Mouse (Mus musculus) neural tube, embryonic 15.5 days (tissue): ENCODE data around the gene Nlrp6. TPM values are rescaled to one million over a fixed set of nuclear protein-coding genes. Genes with fewer than 3 reads are reported as not detected.

Experiments used
- ATAC-seq: fragments of 200-750 bp; cut with Nextera tagmentation; 2 replicates; pipeline ENCODE4 v1.8.0; 2017; ENCODE audit warnings: mild to moderate bottlenecking, moderate TSS enrichment, moderate library complexity; ENCODE audit not compliant: low FRiP score
- H3K27ac ChIP-seq: fragments of 300-500 bp; sonication (generic); replicated peaks from 2 replicates; pipeline ENCODE4 v1.5.1; 2015; ENCODE audit warnings: mild to moderate bottlenecking, inconsistent platforms
- H3K27me3 ChIP-seq: fragments of 300-500 bp; sonication (generic); replicated peaks from 2 replicates; pipeline ENCODE4 v1.6.1; 2015; ENCODE audit warnings: inconsistent platforms
- H3K36me3 ChIP-seq: fragments of 300-500 bp; sonication (generic); 2 replicates; pipeline ENCODE4 v1.6.1; 2015; ENCODE audit warnings: inconsistent platforms
- H3K4me1 ChIP-seq: fragments of 300-500 bp; sonication (generic); 2 replicates; pipeline ENCODE4 v1.6.1; 2015; ENCODE audit warnings: inconsistent platforms
- H3K4me2 ChIP-seq: fragments of 300-500 bp; sonication (generic); 2 replicates; pipeline ENCODE4 v1.6.1; 2015; ENCODE audit warnings: inconsistent platforms, mild to moderate bottlenecking, moderate library complexity
- H3K4me3 ChIP-seq: fragments of 300-500 bp; sonication (generic); replicated peaks from 2 replicates; pipeline ENCODE4 v1.5.1; 2015; ENCODE audit warnings: mild to moderate bottlenecking, inconsistent platforms
- H3K9ac ChIP-seq: fragments of 300-500 bp; sonication (generic); replicated peaks from 2 replicates; pipeline ENCODE4 v1.6.1; 2015; ENCODE audit warnings: mild to moderate bottlenecking, inconsistent platforms
- H3K9me3 ChIP-seq: fragments of 300-500 bp; sonication (generic); replicated peaks from 2 replicates; pipeline ENCODE4 v1.6.1; 2016; ENCODE audit warnings: inconsistent platforms
- WGBS: fragments of 180-500 bp; shearing (Covaris S2); methylation state at CpG from one replicate; pipeline ENCODE4 v1.1.7; 2015; ENCODE audit warnings: mixed read lengths; 5-methylcytosine and 5-hydroxymethylcytosine counted together
- polyA plus RNA-seq: library from polyadenylated mRNA; unstranded; fragments of >200 nt; fragmentation: Nextera tagmentation; extraction: Ambion mirVana; gene quantifications from 2 replicates; pipeline ENCODE4 v1.2.1, GENCODE M21; 2015

Nlrp6 gene
- polyA plus RNA-seq, 1 experiment from 2014 or later: 0.67 TPM

GRCm38 (mm10) chr7:140941222-140942051 lies 20.7 kb downstream of the Nlrp6 start, which contains the start of gene Pgghg:
Pgghg (plus strand) TSS chr7:140941391.
- H3K9ac ChIP-seq: peak within 1 kb of the TSS; percentile 40
- no peaks in the 10 kb centered on the region for H3K36me3 ChIP-seq
- peak within 1 kb of the TSS; percentile 42 for H3K4me3 ChIP-seq
- ATAC-seq: peak; percentile 70
- no peaks in the 10 kb centered on the region for H3K9me3 ChIP-seq
- H3K4me1 ChIP-seq: peaks cover 27% of the 10 kb centered on the region
- peak within 1 kb of the TSS; percentile 58 for H3K4me2 ChIP-seq
- WGBS: 3% methylated on average over 33 of the region's 33 CpGs
- no peaks in the 10 kb centered on the region for H3K27me3 ChIP-seq
- peak within 1 kb of the TSS; percentile 77 for H3K27ac ChIP-seq

DNA sequence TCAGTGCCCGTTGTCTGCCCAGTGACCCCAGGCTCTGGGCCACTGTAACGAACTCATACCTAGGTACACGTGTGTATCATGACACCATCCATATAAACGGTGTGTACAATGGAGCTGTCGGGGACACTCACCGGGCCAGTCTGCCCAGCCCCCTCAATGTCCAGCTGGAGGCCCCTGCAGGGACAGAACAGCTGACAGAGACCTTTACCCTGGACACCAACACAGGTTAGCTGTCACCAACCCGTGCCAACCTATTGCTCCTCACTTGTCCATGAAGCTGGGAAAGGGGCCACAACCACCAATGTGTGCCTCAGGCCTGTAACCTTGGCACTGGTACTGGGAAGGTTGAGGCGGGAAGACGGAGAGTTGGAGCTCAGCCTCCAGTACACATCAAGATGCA lies 21.6 kb downstream of the Nlrp6 start:
- peak overlapping the region; percentile 42 for H3K4me3 ChIP-seq
- 0 out of 2 replicates have a peak overlapping the region, but pooled peaks have one; percentile 40 for H3K9ac ChIP-seq
- peak overlapping the region; percentile 77 for H3K27ac ChIP-seq
- no peaks in the 10 kb centered on the region for H3K36me3 ChIP-seq
- H3K27me3 ChIP-seq: no peaks in the 10 kb centered on the region
- H3K4me1 ChIP-seq: peaks cover 27% of the 10 kb centered on the region
- WGBS: 67% methylated on average over 9 of the region's 9 CpGs
- ATAC-seq: no peak
- no peaks in the 10 kb centered on the region for H3K9me3 ChIP-seq
- peak overlapping the region; percentile 58 for H3K4me2 ChIP-seq

DNA sequence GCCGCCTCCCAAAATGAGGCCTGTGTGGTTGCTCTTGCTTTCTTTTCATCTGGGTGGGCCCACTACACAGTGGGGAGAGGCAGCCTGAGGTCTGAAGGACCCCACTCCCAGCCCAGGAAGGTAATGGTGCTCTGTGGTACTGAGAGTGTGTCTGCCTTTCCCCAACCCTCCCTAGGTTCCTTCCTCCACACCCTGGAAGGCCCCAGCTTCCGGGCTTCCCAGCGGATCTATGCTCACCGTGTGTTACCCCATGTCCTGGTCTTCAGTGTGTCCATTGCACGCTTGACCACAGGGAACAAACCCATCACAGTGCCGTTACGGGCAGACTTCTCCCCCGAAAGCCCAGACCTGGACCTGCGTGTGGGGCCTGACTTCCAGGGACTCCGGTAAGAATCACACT lies 22.1 kb downstream of the Nlrp6 start:
- Histone ChIP-seq H3K4me1 (peaks cover 27% of the 10 kb centered on the region), H3K4me3 (no peak overlapping the region), H3K27me3 (no peaks in the 10 kb centered on the region), H3K36me3 (no peaks in the 10 kb centered on the region), H3K9ac (no peak overlapping the region), H3K4me2 (no peak overlapping the region), H3K9me3 (no peaks in the 10 kb centered on the region), H3K27ac (no peak overlapping the region)
- no peak for ATAC-seq
- WGBS: 92% methylated on average over 10 of the region's 10 CpGs

DNA sequence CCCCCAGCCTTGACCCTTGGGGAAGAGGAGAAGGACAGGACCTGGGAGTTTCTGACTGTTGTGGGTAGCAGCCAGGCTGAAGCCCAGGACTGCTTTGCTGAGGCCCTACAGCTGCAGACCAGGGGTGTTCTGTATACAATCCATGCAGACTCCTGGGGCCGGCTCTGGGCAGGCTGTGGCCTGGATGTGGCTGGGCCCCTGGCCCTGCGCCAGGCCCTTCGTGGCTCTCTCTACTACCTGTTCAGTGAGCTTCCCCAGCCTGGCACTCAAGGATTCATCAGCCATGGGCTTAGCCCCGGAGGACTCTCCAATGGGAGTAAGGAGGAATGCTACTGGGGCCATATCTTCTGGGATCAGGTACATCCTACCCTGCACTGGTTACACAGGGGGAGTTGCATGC lies 22.7 kb downstream of the Nlrp6 start:
- WGBS: 83% methylated on average over 4 of the region's 4 CpGs
- no peaks in the 10 kb centered on the region for H3K36me3 ChIP-seq
- ATAC-seq: no peak

DNA sequence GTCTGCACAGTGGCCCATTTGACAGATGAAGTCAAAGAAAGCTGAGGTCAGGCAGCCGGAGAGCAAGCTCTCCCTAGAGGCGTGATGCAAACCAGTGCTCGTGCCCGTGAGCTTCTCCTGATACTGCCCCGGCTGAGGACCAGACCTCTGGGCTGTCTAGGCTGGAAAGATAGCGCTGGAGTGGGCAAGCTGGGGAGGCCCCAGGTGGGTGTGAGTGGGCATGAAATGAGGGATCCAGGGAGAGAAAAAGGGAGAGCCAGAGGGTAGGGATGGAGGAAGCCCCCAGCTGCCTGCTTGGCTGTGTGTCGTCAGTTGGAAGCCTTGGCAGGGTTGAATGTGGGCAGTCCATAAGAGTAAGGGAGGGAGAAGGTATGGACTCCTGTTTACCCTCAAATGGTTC lies 23.5 kb downstream of the Nlrp6 start:
- no peaks in the 10 kb centered on the region for H3K9me3 ChIP-seq
- no peak overlapping the region for H3K4me2 ChIP-seq
- no peak overlapping the region for H3K27ac ChIP-seq
- no peaks in the 10 kb centered on the region for H3K36me3 ChIP-seq
- no peak overlapping the region for H3K4me3 ChIP-seq
- ATAC-seq: no peak
- H3K4me1 ChIP-seq: peaks cover 25% of the 10 kb centered on the region
- no peak overlapping the region for H3K9ac ChIP-seq
- no peaks in the 10 kb centered on the region for H3K27me3 ChIP-seq
- WGBS: 92% methylated on average over 7 of the region's 7 CpGs

More for the DNA sequence above, 22.7 kb downstream of the Nlrp6 start:
- Histone ChIP-seq H3K27ac (no peak overlapping the region), H3K27me3 (no peaks in the 10 kb centered on the region), H3K4me2 (no peak overlapping the region), H3K9ac (no peak overlapping the region), H3K9me3 (no peaks in the 10 kb centered on the region), H3K4me1 (peaks cover 27% of the 10 kb centered on the region), H3K4me3 (no peak overlapping the region)

- Histone ChIP-seq H3K9me3 (no peaks in the 10 kb centered on the region), H3K4me2 (no peak overlapping the region), H3K4me3 (no peak overlapping the region), H3K36me3 (no peaks in the 10 kb centered on the region), H3K27ac (no peak overlapping the region), H3K27me3 (no peaks in the 10 kb centered on the region), H3K4me1 (peaks cover 15% of the 10 kb centered on the region), H3K9ac (no peak overlapping the region)
- WGBS: 93% methylated on average over 5 of the region's 5 CpGs
- ATAC-seq: no peak
These were observed 24.5 kb downstream of the Nlrp6 start for GRCm38 (mm10) chr7:140945247-140945646.

- H3K4me3 ChIP-seq: no peak overlapping the region
- H3K27me3 ChIP-seq: no peaks in the 10 kb centered on the region
- WGBS: 90% methylated on average over 10 of the region's 10 CpGs
These were observed 25.6 kb downstream of the Nlrp6 start for GRCm38 (mm10) chr7:140946311-140946710.

DNA sequence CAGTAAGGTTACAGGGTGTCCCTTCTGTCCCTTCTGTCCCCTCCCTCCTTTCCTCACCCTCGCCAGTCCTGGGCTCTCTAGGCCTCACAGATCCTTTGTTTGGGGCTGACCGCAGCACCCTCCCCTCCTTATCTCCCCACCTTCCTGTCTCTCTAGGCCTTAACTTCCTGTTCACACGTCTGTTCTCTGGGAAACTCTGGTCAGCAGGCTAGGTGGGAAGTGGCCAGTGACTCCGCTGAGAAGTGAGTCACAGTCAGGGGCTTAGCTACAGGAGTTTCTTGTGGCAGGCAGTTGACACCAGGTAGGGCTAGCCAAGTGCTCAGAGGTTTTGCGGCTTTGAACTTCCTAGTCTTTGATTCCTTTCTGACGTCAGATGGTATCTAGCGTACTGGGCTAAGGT lies 26.3 kb downstream of the Nlrp6 start:
- H3K27me3 ChIP-seq: no peaks in the 10 kb centered on the region
- 76% methylated on average over 7 of the region's 7 CpGs for WGBS
- no peak overlapping the region for H3K27ac ChIP-seq
- peaks cover 13% of the 10 kb centered on the region; the same call in 1 of the 2 replicates for H3K4me1 ChIP-seq
- no peaks in the 10 kb centered on the region for H3K9me3 ChIP-seq
- no peak overlapping the region for H3K4me3 ChIP-seq
- no peak for ATAC-seq
- no peaks in the 10 kb centered on the region for H3K36me3 ChIP-seq
- H3K9ac ChIP-seq: no peak overlapping the region
- no peak overlapping the region for H3K4me2 ChIP-seq

More at GRCm38 (mm10) chr7:140946311-140946710, 25.6 kb downstream of the Nlrp6 start:
- peaks cover 17% of the 10 kb centered on the region for H3K4me1 ChIP-seq
- no peak overlapping the region for H3K4me2 ChIP-seq
- no peaks in the 10 kb centered on the region for H3K9me3 ChIP-seq
- ATAC-seq: no peak
- no peak overlapping the region for H3K27ac ChIP-seq
- H3K36me3 ChIP-seq: no peaks in the 10 kb centered on the region
- H3K9ac ChIP-seq: no peak overlapping the region

- 88% methylated on average over 8 of the region's 8 CpGs for WGBS
- ATAC-seq: no peak
These were observed 27.5 kb downstream of the Nlrp6 start for GRCm38 (mm10) chr7:140948161-140948560.

GRCm38 (mm10) chr7:140949255-140949654 lies 28.6 kb downstream of the Nlrp6 start:
- peaks cover 14% of the 10 kb centered on the region; the same call in 1 of the 2 replicates for H3K4me1 ChIP-seq
- no peak overlapping the region for H3K9ac ChIP-seq
- WGBS: 92% methylated on average over 6 of the region's 6 CpGs
- no peak overlapping the region for H3K4me3 ChIP-seq
- ATAC-seq: no peak
- no peak overlapping the region for H3K27ac ChIP-seq
- no peaks in the 10 kb centered on the region for H3K36me3 ChIP-seq
- no peak overlapping the region for H3K4me2 ChIP-seq
- no peaks in the 10 kb centered on the region for H3K27me3 ChIP-seq
- no peaks in the 10 kb centered on the region for H3K9me3 ChIP-seq

More at GRCm38 (mm10) chr7:140948161-140948560, 27.5 kb downstream of the Nlrp6 start:
- Histone ChIP-seq H3K4me1 (peaks cover 10% of the 10 kb centered on the region; the same call in 1 of the 2 replicates), H3K36me3 (no peaks in the 10 kb centered on the region), H3K27ac (no peak overlapping the region), H3K4me3 (no peak overlapping the region), H3K9me3 (no peaks in the 10 kb centered on the region), H3K9ac (no peak overlapping the region), H3K4me2 (no peak overlapping the region), H3K27me3 (no peaks in the 10 kb centered on the region)

DNA sequence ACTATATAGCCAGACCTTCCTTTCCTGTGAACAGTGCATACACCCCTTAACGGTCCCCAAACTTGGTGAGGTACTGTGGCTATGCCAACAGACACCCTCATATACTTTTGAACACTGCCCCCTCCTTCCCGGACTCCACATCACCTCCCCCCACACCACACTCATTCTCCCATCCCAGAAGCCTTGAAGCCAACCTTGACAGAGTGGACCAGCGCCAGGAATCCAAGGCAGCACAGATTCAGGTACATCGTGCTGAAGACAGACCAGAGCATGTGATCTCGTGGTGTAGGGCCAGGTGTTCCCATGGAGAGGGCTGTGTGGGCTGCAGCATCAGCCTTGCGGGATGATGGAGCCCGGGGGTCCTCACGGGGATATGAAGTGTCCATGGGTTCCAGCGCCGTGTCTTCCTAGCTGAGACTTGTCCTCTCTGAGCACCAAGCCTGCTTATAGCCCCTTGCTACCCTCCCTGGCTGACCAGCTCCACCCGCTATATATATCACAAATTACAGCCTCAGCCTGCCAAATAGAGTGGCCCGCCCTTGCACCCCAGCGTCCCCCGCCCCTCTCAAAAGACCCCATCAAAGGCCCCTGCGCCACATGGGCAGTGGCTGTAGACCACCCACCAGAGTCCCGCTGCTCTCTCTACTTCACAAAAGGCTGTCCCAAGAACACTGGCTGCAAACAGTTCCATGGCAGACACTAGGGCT lies 29.3 kb downstream of the Nlrp6 start, which contains the start of gene Ifitm5:
TSS of gene Ifitm5 (minus strand) at position 468 of the 707 bp plus-strand sequence.
- peak within 1 kb of the TSS; percentile 35; the same call in 1 of the 2 replicates for H3K27ac ChIP-seq
- H3K4me1 ChIP-seq: peaks cover 18% of the 10 kb centered on the region; the same call in 1 of the 2 replicates
- no peaks in the 10 kb centered on the region for H3K36me3 ChIP-seq
- H3K9ac ChIP-seq: no peak within 1 kb of the TSS
- H3K27me3 ChIP-seq: no peaks in the 10 kb centered on the region
- 52% methylated on average over 16 of the region's 16 CpGs for WGBS
- H3K4me2 ChIP-seq: no peak within 1 kb of the TSS
- ATAC-seq: no peak
- H3K4me3 ChIP-seq: no peak within 1 kb of the TSS
- no peaks in the 10 kb centered on the region for H3K9me3 ChIP-seq
